Mouse (Mus musculus) midbrain, embryonic 14.5 days (tissue): ENCODE measurements around the gene Stip1. TPM values are rescaled to one million over a fixed set of nuclear protein-coding genes. Genes with fewer than 3 reads are reported as not detected.

Experiments
- ATAC-seq: fragments of 200-750 bp; cut with Nextera tagmentation; 2 replicates; pipeline ENCODE4 v1.8.0; 2017; ENCODE audit warnings: moderate number of reproducible peaks, moderate library complexity; ENCODE audit not compliant: low FRiP score, low TSS enrichment
- DNase-seq: peaks from one replicate; pipeline ENCODE4 v3.0.0-alpha.2; 2015
- H3K27ac ChIP-seq: fragments of 300-500 bp; sonication (generic); replicated peaks from 2 replicates; pipeline ENCODE4 v1.5.1; 2014; ENCODE audit warnings: mild to moderate bottlenecking, low read depth, low read length, moderate library complexity
- H3K27me3 ChIP-seq: fragments of 300-500 bp; sonication (generic); 2 replicates; pipeline ENCODE4 v1.6.1; 2014; ENCODE audit warnings: low read length, control low read depth, mixed read lengths; ENCODE audit not compliant: control insufficient read depth, insufficient read depth
- H3K36me3 ChIP-seq: fragments of 300-500 bp; sonication (generic); 2 replicates; pipeline ENCODE4 v1.6.1; 2014; ENCODE audit warnings: low read length, control low read depth; ENCODE audit not compliant: control insufficient read depth, insufficient read depth
- H3K4me1 ChIP-seq: fragments of 300-500 bp; sonication (generic); 2 replicates; pipeline ENCODE4 v1.6.1; 2014; ENCODE audit warnings: mild to moderate bottlenecking, antibody characterized with exemption, low read length, control low read depth; ENCODE audit not compliant: control insufficient read depth, insufficient read depth
- H3K4me2 ChIP-seq: fragments of 300-500 bp; sonication (generic); 2 replicates; pipeline ENCODE4 v1.6.1; 2014; ENCODE audit warnings: mild to moderate bottlenecking, low read length, moderate library complexity
- H3K4me3 ChIP-seq: fragments of 300-500 bp; sonication (generic); replicated peaks from 2 replicates; pipeline ENCODE4 v1.5.1; 2014; ENCODE audit warnings: low read depth, low read length
- H3K9ac ChIP-seq: fragments of 300-500 bp; sonication (generic); replicated peaks from 2 replicates; pipeline ENCODE4 v1.6.1; 2014; ENCODE audit warnings: mild to moderate bottlenecking, low read length, moderate library complexity
- H3K9me3 ChIP-seq: fragments of 300-500 bp; sonication (generic); 2 replicates; pipeline ENCODE4 v1.6.1; 2016; ENCODE audit warnings: low read length, control low read depth, mixed read lengths; ENCODE audit not compliant: control insufficient read depth
- WGBS: fragments of 180-500 bp; shearing (Covaris S2); extraction: QIAGEN DNeasy Blood & Tissue Kit; methylation state at CpG from one replicate; pipeline ENCODE4 v1.1.7; 2014; 5-methylcytosine and 5-hydroxymethylcytosine counted together
- polyA plus RNA-seq: library from polyadenylated mRNA; unstranded; fragments of >200 nt; fragmentation: Nextera tagmentation; extraction: Ambion mirVana; gene quantifications from 2 replicates; pipeline ENCODE4 v1.2.1, GENCODE M21; 2014

The Stip1 gene
- polyA plus RNA-seq, 1 experiment from 2014 or later, result 217 TPM

DNA sequence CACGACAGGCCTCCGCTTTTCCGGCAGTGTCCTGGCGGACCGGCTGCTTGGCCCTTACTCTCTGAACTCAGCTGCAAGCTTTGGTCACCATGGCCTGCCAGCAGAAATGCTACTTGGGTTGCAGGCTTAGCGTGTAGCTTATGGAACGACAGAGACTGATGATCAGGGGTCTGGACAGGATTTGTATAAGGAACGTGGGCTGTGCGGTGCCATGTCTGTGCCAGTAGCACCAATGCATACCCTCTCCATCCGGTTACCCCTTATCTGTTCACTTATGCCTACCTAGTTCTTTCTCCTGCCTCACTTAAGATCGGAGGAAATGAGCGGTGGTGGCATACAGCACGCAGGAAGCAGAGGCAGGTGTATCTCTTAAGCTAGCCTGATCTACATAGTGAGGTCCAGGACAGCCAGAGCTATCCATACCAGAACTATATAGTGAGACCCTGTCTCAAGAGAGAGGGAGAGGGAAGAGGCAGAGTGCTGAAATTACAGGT, 917 bp upstream of the Stip1 start:
- no peaks in the 10 kb centered on the region for H3K9me3 ChIP-seq
- no peaks in the 10 kb centered on the region; the same call in 1 of the 2 replicates for H3K36me3 ChIP-seq
- H3K4me2 ChIP-seq, result peak overlapping the region; percentile 84
- DNase-seq (no peak), ATAC-seq (no peak)
- H3K4me3 ChIP-seq, result peak overlapping the region; percentile 44
- H3K9ac ChIP-seq, result peak overlapping the region; percentile 66
- 28% methylated on average over 13 of the region's 13 CpGs for WGBS
- H3K4me1 ChIP-seq, result peaks cover 18% of the 10 kb centered on the region
- H3K27ac ChIP-seq, result peak overlapping the region; percentile 93
- H3K27me3 ChIP-seq, result no peaks in the 10 kb centered on the region

DNA sequence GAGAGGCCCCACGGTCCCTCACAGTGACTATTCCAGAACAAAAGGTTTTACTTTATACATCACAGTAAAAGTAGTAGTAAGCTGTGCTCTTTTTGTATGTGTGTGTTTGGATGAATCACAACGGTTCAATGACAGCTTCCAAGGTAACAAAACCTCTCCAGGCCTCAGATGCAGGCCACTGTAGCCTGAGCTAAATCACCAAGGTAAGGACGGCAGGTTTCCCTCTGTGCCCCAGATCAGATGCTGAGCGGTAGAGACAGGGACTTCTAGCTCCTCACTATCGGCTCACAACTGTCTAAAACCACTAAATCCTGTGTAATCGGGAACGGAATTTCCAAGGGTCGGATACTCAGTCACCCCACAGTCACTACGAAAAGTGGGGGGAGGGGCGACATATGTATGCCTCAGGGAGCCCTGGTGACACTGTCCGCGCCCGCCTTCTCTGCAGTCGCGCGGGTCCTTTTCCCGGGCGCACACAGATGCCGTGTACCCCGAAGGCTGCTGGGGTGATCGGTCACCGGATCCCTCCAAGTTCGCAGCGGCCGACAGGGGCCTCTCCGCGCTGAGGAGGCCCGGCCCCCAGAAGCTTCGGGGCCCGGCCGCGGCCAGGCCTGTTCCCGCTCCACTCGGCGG, 563 bp downstream of the Stip1 start:
- Histone ChIP-seq H3K4me1 (peaks cover 18% of the 10 kb centered on the region), H3K4me3 (peak overlapping the region; percentile 89), H3K36me3 (peaks cover 12% of the 10 kb centered on the region), H3K27me3 (no peaks in the 10 kb centered on the region), H3K4me2 (peak overlapping the region; percentile 80), H3K27ac (peak overlapping the region; percentile 91), H3K9ac (peak overlapping the region; percentile 92), H3K9me3 (no peaks in the 10 kb centered on the region)
- ATAC-seq (peak; percentile 12; the same call in 1 of the 2 replicates), DNase-seq (peak; percentile 77)
- WGBS, result 1% methylated on average over 32 of the region's 35 CpGs

DNA sequence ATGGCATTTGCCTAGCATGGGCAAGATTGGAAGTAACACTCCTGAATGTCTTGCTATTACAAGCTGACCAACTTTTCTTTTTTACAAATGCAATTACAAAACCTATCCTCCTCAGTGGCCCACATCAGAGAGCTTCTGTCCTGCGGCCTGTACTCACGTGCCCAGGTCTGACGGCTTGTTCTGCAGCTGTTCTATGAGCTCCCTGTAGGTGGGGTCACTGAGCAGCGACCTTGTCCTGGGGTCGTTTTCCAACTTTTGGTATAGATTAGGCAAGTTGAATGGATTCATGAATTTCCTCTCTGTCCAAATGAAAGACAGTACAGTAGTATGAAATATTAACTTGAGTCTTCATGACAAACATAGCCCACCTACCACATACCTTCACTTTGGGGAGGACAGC, 5.8 kb downstream of the Stip1 start:
- ATAC-seq, result no peak
- peaks cover 61% of the 10 kb centered on the region for H3K36me3 ChIP-seq
- WGBS, result 96% methylated on average over 5 of the region's 5 CpGs

GRCm38 (mm10) chr19:7029531-7029930, 10.2 kb downstream of the Stip1 start:
- Histone ChIP-seq H3K4me3 (no peak overlapping the region), H3K27me3 (no peaks in the 10 kb centered on the region), H3K4me1 (no peaks in the 10 kb centered on the region), H3K9ac (no peak overlapping the region), H3K27ac (no peak overlapping the region), H3K9me3 (no peaks in the 10 kb centered on the region), H3K36me3 (peaks cover 95% of the 10 kb centered on the region), H3K4me2 (no peak overlapping the region)
- ATAC-seq, result no peak
- 93% methylated on average over 5 of the region's 5 CpGs for WGBS
- no peak for DNase-seq

More for the DNA sequence above, 5.8 kb downstream of the Stip1 start:
- Histone ChIP-seq H3K4me2 (no peak overlapping the region), H3K9me3 (no peaks in the 10 kb centered on the region), H3K27me3 (no peaks in the 10 kb centered on the region), H3K4me3 (no peak overlapping the region), H3K9ac (no peak overlapping the region), H3K4me1 (peaks cover 17% of the 10 kb centered on the region), H3K27ac (no peak overlapping the region)
- DNase-seq, result no peak

DNA sequence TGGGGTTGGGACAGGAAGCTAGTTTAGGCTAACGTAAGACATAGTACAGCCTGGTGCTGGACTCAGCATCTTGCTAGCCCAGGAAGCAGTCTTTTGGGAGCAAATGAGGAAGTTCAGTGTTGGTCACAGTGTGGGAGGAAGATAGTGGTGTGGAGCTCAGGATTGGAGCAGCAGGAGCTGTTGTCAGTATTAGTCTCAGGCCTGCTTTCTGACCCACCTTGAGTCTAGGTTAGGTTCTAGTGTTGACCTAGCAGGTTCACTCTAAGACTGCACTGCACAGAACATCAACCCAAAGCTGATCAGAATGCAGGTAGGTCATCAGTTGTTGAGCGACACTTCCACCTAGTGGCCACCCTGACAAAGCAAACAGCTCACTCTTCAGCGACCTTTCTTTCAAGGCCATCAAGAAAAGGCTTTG, 19.5 kb downstream of the Stip1 start:
- Histone ChIP-seq H3K27ac (no peak overlapping the region), H3K36me3 (peaks cover 77% of the 10 kb centered on the region), H3K4me2 (no peak overlapping the region), H3K4me1 (no peaks in the 10 kb centered on the region), H3K4me3 (no peak overlapping the region), H3K9ac (no peak overlapping the region), H3K9me3 (no peaks in the 10 kb centered on the region), H3K27me3 (no peaks in the 10 kb centered on the region)
- no peak for ATAC-seq
- peak; percentile 80 for DNase-seq
- WGBS, result 48% methylated on average over 3 of the region's 3 CpGs

- no peak within 1 kb of the TSS for H3K9ac ChIP-seq
- H3K36me3 ChIP-seq, result peaks cover 66% of the 10 kb centered on the region
- no peaks in the 10 kb centered on the region for H3K4me1 ChIP-seq
- H3K27ac ChIP-seq, result no peak within 1 kb of the TSS
- no peak within 1 kb of the TSS for H3K4me2 ChIP-seq
- no peak within 1 kb of the TSS for H3K4me3 ChIP-seq
- no peaks in the 10 kb centered on the region for H3K9me3 ChIP-seq
- no peak for DNase-seq
- no peak for ATAC-seq
- WGBS, result 90% methylated on average over 5 of the region's 5 CpGs
- no peaks in the 10 kb centered on the region for H3K27me3 ChIP-seq
Observed at GRCm38 (mm10) chr19:7019191-7019590, 20.6 kb downstream of the Stip1 start, which contains the start of gene Fermt3. Gene Fermt3 (minus strand): TSS chr19:7019469.

GRCm38 (mm10) chr19:7018546-7018945, 21.2 kb downstream of the Stip1 start:
- DNase-seq (no peak), ATAC-seq (no peak)
- Histone ChIP-seq H3K27ac (no peak overlapping the region), H3K4me3 (no peak overlapping the region), H3K27me3 (no peaks in the 10 kb centered on the region), H3K4me2 (no peak overlapping the region), H3K9me3 (no peaks in the 10 kb centered on the region), H3K9ac (no peak overlapping the region), H3K36me3 (peaks cover 60% of the 10 kb centered on the region), H3K4me1 (no peaks in the 10 kb centered on the region)
- WGBS, result 93% methylated on average over 11 of the region's 11 CpGs

GRCm38 (mm10) chr19:7017541-7018457, 22.0 kb downstream of the Stip1 start:
- H3K4me1 ChIP-seq, result no peaks in the 10 kb centered on the region
- 88% methylated on average over 12 of the region's 12 CpGs for WGBS
- no peaks in the 10 kb centered on the region for H3K9me3 ChIP-seq
- H3K4me2 ChIP-seq, result no peak overlapping the region
- H3K27ac ChIP-seq, result no peak overlapping the region
- peaks cover 52% of the 10 kb centered on the region for H3K36me3 ChIP-seq
- H3K27me3 ChIP-seq, result no peaks in the 10 kb centered on the region
- no peak overlapping the region for H3K9ac ChIP-seq
- H3K4me3 ChIP-seq, result no peak overlapping the region
- DNase-seq, result no peak
- no peak for ATAC-seq
